Mouse (Mus musculus) forebrain, embryonic 11.5 days (tissue): ENCODE results near the gene Foxs1. TPM values are rescaled to one million over a fixed set of nuclear protein-coding genes. Genes with fewer than 3 reads are reported as not detected.

Experiments
- ATAC-seq: fragments of 200-750 bp; cut with Nextera tagmentation; replicated peaks from 2 replicates; pipeline ENCODE4 v1.8.0; 2017; ENCODE audit warnings: moderate TSS enrichment; ENCODE audit not compliant: low FRiP score
- DNase-seq: peaks from one replicate; pipeline ENCODE4 v3.0.0-alpha.2; 2017; ENCODE audit warnings: low spot score
- H3K27ac ChIP-seq: fragments of 300-500 bp; sonication (generic); 2 replicates; pipeline ENCODE4 v1.5.1; 2014; ENCODE audit warnings: low read depth, low read length
- H3K27me3 ChIP-seq: fragments of 300-500 bp; sonication (generic); 2 replicates; pipeline ENCODE4 v1.6.1; 2014; ENCODE audit warnings: mild to moderate bottlenecking, low read length, mixed read lengths; ENCODE audit not compliant: control insufficient read depth, insufficient read depth
- H3K36me3 ChIP-seq: fragments of 300-500 bp; sonication (generic); 2 replicates; pipeline ENCODE4 v1.6.1; 2014; ENCODE audit warnings: mild to moderate bottlenecking, low read length, moderate library complexity, mixed read lengths; ENCODE audit not compliant: control insufficient read depth, insufficient read depth
- H3K4me1 ChIP-seq: fragments of 300-500 bp; sonication (generic); replicated peaks from 2 replicates; pipeline ENCODE4 v1.6.1; 2014; ENCODE audit warnings: low read length, mixed read lengths; ENCODE audit not compliant: control insufficient read depth, insufficient read depth
- H3K4me2 ChIP-seq: fragments of 300-500 bp; sonication (generic); 2 replicates; pipeline ENCODE4 v1.6.1; 2014; ENCODE audit warnings: low read depth, mild to moderate bottlenecking, low read length, moderate library complexity, mixed read lengths; ENCODE audit not compliant: severe bottlenecking
- H3K4me3 ChIP-seq: fragments of 300-500 bp; sonication (generic); 2 replicates; pipeline ENCODE4 v1.5.1; 2014; ENCODE audit warnings: low read depth, low read length
- H3K9ac ChIP-seq: fragments of 300-500 bp; sonication (generic); 2 replicates; pipeline ENCODE4 v1.6.1; 2014; ENCODE audit warnings: low read length
- H3K9me3 ChIP-seq: fragments of 300-500 bp; sonication (generic); 2 replicates; pipeline ENCODE4 v1.6.1; 2016; ENCODE audit warnings: low read length, mixed read lengths; ENCODE audit not compliant: control insufficient read depth
- WGBS: fragments of 180-500 bp; shearing (Covaris S2); extraction: QIAGEN DNeasy Blood & Tissue Kit; methylation state at CpG from one replicate; pipeline ENCODE4 v1.1.7; 2014; 5-methylcytosine and 5-hydroxymethylcytosine counted together
- polyA plus RNA-seq: library from polyadenylated mRNA; unstranded; fragments of >200 nt; fragmentation: Nextera tagmentation; extraction: Ambion mirVana; gene quantifications from 2 replicates; pipeline ENCODE4 v1.2.1, GENCODE M21; 2014

The Foxs1 gene
- polyA plus RNA-seq, 1 experiment from 2014 or later, result 1.4 TPM

GRCm38 (mm10) chr2:152950358-152951064, 17.5 kb upstream of the Foxs1 start:
- WGBS, result 39% methylated on average over 11 of the region's 11 CpGs
- no peak for DNase-seq
- Histone ChIP-seq H3K9ac (peak overlapping the region; percentile 75; the same call in 1 of the 2 replicates), H3K27ac (no peak overlapping the region), H3K27me3 (peaks cover 14% of the 10 kb centered on the region), H3K9me3 (no peaks in the 10 kb centered on the region), H3K36me3 (no peaks in the 10 kb centered on the region), H3K4me1 (no peaks in the 10 kb centered on the region), H3K4me2 (peak overlapping the region; percentile 97), H3K4me3 (peak overlapping the region; percentile 63)
- no peak for ATAC-seq

- Histone ChIP-seq H3K9me3 (no peaks in the 10 kb centered on the region), H3K4me3 (no peak overlapping the region), H3K9ac (no peak overlapping the region), H3K36me3 (no peaks in the 10 kb centered on the region), H3K4me1 (no peaks in the 10 kb centered on the region), H3K27ac (no peak overlapping the region), H3K27me3 (peaks cover 25% of the 10 kb centered on the region), H3K4me2 (no peak overlapping the region)
- DNase-seq (no peak), ATAC-seq (no peak)
- 86% methylated on average over 5 of the region's 5 CpGs for WGBS
Measured at GRCm38 (mm10) chr2:152948438-152949020, 15.5 kb upstream of the Foxs1 start.

GRCm38 (mm10) chr2:152947098-152947497, 14.1 kb upstream of the Foxs1 start:
- peaks cover 38% of the 10 kb centered on the region for H3K27me3 ChIP-seq
- H3K4me2 ChIP-seq, result no peak overlapping the region
- H3K9ac ChIP-seq, result no peak overlapping the region
- no peaks in the 10 kb centered on the region for H3K36me3 ChIP-seq
- H3K27ac ChIP-seq, result no peak overlapping the region
- H3K4me3 ChIP-seq, result no peak overlapping the region
- H3K4me1 ChIP-seq, result peaks cover 5% of the 10 kb centered on the region; the same call in 1 of the 2 replicates
- 72% methylated on average over 7 of the region's 7 CpGs for WGBS
- DNase-seq (no peak), ATAC-seq (no peak)
- H3K9me3 ChIP-seq, result no peaks in the 10 kb centered on the region

GRCm38 (mm10) chr2:152944013-152944412, 11.0 kb upstream of the Foxs1 start:
- H3K4me1 ChIP-seq, result peaks cover 5% of the 10 kb centered on the region; the same call in 1 of the 2 replicates
- H3K9me3 ChIP-seq, result no peaks in the 10 kb centered on the region
- H3K36me3 ChIP-seq, result no peaks in the 10 kb centered on the region
- H3K27ac ChIP-seq, result no peak overlapping the region
- no peak for ATAC-seq
- H3K9ac ChIP-seq, result no peak overlapping the region
- H3K4me3 ChIP-seq, result no peak overlapping the region
- peaks cover 45% of the 10 kb centered on the region for H3K27me3 ChIP-seq
- WGBS, result 63% methylated on average over 9 of the region's 9 CpGs
- no peak for DNase-seq
- no peak overlapping the region for H3K4me2 ChIP-seq

GRCm38 (mm10) chr2:152943568-152943967, 10.6 kb upstream of the Foxs1 start:
- Histone ChIP-seq H3K27me3 (peaks cover 45% of the 10 kb centered on the region), H3K9me3 (no peaks in the 10 kb centered on the region), H3K4me3 (peak overlapping the region; percentile 36), H3K4me1 (peaks cover 5% of the 10 kb centered on the region; the same call in 1 of the 2 replicates), H3K4me2 (peak overlapping the region; percentile 78), H3K36me3 (no peaks in the 10 kb centered on the region), H3K27ac (no peak overlapping the region), H3K9ac (peak overlapping the region; percentile 29; the same call in 1 of the 2 replicates)
- WGBS, result 7% methylated on average over 8 of the region's 8 CpGs
- DNase-seq, result no peak
- ATAC-seq, result no peak

GRCm38 (mm10) chr2:152942898-152943515, 10.0 kb upstream of the Foxs1 start:
- ATAC-seq (no peak), DNase-seq (no peak)
- Histone ChIP-seq H3K27me3 (peaks cover 45% of the 10 kb centered on the region), H3K27ac (no peak overlapping the region), H3K36me3 (no peaks in the 10 kb centered on the region), H3K9me3 (no peaks in the 10 kb centered on the region), H3K4me3 (peak overlapping the region; percentile 36), H3K4me1 (peaks cover 5% of the 10 kb centered on the region; the same call in 1 of the 2 replicates), H3K9ac (peak overlapping the region; percentile 29), H3K4me2 (peak overlapping the region; percentile 78)
- WGBS, result under 1% methylated on average over 63 of the region's 65 CpGs

- H3K4me2 ChIP-seq, result no peak overlapping the region
- ATAC-seq, result no peak
- no peaks in the 10 kb centered on the region for H3K9me3 ChIP-seq
- no peak overlapping the region for H3K9ac ChIP-seq
- no peak for DNase-seq
- 34% methylated on average over 7 of the region's 7 CpGs for WGBS
- no peak overlapping the region for H3K27ac ChIP-seq
- H3K4me1 ChIP-seq, result peaks cover 5% of the 10 kb centered on the region; the same call in 1 of the 2 replicates
- peaks cover 45% of the 10 kb centered on the region for H3K27me3 ChIP-seq
- no peak overlapping the region for H3K4me3 ChIP-seq
- no peaks in the 10 kb centered on the region for H3K36me3 ChIP-seq
Measured at GRCm38 (mm10) chr2:152941776-152942175, 8.8 kb upstream of the Foxs1 start.

- H3K27me3 ChIP-seq, result peaks cover 45% of the 10 kb centered on the region
- H3K36me3 ChIP-seq, result no peaks in the 10 kb centered on the region
- ATAC-seq (no peak), DNase-seq (no peak)
- H3K9ac ChIP-seq, result no peak overlapping the region
- no peak overlapping the region for H3K27ac ChIP-seq
- no peak overlapping the region for H3K4me3 ChIP-seq
- H3K4me1 ChIP-seq, result peaks cover 5% of the 10 kb centered on the region; the same call in 1 of the 2 replicates
- no peaks in the 10 kb centered on the region for H3K9me3 ChIP-seq
- no peak overlapping the region for H3K4me2 ChIP-seq
- WGBS, result 86% methylated on average over 6 of the region's 6 CpGs
Measured at GRCm38 (mm10) chr2:152941106-152941505, 8.1 kb upstream of the Foxs1 start.
